Mouse (Mus musculus) CD8-positive naive resting alpha-beta T cell, adult 2 months (primary cell): Measurements from ENCODE around the gene Gm43191.
"Not testable (repeated sequence)": the region's sequence is repeated elsewhere in the genome, so short reads cannot be mapped to it uniquely, and the experiment has no call there.

Source experiments
- DNase-seq, 2 experiments: peaks; one replicate each; pipeline ENCODE4 v3.0.0; 2022; ENCODE audit warnings: low read depth in 2 of 2, low spot score in 2 of 2

Gm43191 gene

DNA sequence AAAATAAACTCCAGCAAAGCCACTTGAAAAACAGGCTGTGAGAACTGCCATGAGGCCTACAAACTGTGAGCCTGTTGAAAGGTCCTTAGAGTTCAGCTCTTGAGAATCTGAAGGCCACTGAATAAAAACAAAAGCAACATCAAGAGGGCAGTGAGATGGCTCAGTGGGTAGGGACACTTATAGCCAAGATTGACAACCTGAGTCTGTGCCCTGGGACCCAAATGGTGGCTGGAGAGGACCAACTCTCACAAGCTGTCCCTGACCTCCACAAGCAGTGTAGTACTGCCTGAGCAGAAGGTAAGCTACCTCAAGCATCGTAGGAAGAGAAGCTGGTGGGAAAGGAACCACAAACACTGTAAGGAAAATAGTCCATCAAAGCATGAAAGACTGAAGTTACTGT lies at the start of gene Gm43191:
Gene Gm43191, minus strand, starts transcription at position 101 of the 400 bp plus-strand sequence.
- DNase-seq: no peak

- DNase-seq: no peak
Observed at GRCm38 (mm10) chr3:116729483-116730174, 48.6 kb upstream of the Gm43191 start.

DNA sequence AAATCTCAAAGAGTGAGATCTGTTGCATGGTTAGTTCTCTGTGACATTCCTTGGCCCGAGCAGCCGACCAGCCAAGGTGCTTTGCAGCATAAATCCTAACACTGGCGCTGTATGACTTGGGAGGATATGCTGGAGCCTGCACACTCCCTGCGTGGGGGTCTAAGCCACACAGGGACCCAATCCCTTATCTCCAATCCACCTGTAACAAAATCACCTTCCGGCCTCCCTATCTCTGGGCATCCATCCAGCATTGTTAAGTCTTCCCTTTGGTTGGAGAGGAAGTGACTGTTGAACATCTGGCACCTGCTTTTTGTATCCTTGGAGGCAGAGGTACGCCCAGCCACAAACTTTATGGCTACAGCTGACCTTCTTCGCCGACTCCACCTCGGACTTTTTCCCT lies 45.7 kb upstream of the Gm43191 start:
- no peak for DNase-seq

DNA sequence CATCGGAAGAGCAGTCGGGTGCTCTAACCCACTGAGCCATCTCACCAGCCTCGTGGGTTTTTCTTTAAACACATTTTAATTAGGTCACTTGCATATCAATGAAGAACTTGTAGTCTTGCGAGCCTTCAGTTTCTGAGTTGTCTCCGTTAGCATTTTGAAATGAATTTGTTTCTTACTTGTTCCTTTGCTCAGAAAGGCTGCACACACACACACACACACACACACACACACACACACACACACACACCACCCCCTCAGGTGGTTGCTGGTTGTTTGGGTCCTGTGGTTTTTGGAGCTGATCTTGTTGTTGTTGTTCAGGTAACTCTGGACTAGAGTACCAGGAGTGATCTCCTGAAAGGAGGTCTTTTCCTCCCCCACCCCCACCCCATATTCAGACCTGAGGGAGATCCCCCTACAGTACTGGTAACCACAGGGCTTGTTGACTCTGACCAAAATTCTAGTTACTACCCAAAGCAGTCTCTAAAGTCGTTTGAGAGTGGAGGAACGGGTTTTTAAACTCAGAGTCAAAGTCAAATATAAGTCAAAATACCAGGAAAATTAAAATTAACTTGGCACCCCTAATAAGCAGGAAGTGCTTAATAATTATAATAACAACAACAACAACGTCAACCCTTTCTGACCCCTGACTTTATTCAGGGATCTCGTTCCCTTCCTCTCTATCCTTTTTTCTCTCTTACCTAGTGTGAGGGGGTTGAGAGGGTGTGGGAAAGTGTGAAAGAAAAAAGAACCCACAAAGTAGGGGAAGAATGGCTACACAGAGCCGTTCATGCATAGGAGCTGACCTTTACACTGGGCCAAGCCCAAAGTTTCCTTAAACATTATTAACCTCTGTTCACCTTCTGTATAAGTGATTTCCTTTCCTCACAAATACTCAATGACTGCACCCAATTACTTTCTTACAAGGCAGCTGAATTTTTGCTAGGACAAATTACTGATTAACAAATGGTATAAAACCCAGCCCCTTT lies 42.7 kb upstream of the Gm43191 start:
- no peak for DNase-seq

GRCm38 (mm10) chr3:116722980-116723379 lies 41.9 kb upstream of the Gm43191 start:
- DNase-seq: no peak

- no peak for DNase-seq
Observed at GRCm38 (mm10) chr3:116718951-116719350, 37.9 kb upstream of the Gm43191 start.

DNA sequence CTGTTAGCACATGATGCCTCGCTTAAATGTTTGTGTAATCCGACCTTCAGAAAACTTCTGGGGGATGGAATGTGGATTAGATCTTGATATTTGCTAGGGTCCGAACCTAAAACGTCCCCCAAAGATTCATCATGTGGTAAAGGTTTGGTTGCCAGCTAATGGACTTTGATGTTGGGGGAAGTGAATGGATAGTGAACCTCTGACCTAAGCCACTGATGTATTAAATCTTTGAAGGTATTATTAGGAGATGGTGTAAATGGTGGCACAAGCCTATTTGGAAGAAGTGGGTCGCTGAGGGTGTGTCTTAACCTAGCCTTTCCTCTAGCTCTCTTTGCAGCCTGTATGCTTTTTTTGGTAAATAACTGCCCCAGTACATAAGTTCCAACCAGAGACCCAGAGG lies 32.0 kb upstream of the Gm43191 start:
- no peak for DNase-seq

DNA sequence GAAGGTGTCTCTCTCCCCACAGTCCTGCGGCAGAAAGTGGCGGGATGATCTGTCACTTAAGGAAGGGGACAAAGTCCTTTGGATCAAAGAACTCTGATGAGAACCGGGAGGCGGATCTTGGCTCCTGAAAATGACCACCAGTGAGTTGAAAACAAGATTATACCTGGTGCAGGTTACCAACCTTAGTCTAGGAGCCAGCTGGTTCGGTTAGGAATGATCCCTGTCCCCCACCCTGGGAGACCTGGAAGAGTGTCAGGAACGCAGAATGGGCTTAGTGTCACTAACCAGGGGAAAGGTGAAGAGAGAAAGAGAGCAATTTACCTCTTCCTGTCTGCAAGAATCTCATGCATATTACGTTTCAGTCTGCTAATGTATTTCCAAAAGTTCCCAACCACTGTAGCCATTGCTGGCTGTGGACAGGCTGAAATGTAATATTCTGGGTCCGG lies 31.4 kb upstream of the Gm43191 start, which contains the start of gene Slc35a3:
Gene Slc35a3, minus strand, starts transcription at position 396 of the 446 bp plus-strand sequence.
- no peak for DNase-seq

- peak; percentile 50 to 53 for DNase-seq
Observed at GRCm38 (mm10) chr3:116711624-116712435, 30.8 kb upstream of the Gm43191 start.

DNA sequence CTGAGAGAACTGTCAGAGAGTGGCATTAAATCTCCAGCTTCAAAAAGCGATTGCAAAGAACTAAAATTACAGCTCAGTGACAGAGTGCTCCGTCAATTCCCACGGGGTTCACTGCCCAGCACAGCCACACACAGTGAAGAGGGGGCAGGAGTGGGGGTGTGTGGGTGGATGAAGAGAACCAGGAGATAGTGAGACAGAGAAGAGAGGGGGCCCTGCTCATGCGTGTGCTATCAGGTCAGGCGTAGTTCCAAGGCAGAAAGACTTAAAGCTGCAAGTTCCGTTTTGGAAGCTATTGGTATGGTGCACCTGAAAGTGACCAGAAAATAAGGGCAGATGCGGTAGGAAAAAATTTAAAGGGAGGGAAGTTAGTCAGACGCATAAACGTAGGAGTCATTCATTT lies 29.9 kb upstream of the Gm43191 start:
- no peak for DNase-seq

- no peak for DNase-seq
Observed at GRCm38 (mm10) chr3:116705637-116706204, 24.7 kb upstream of the Gm43191 start.

GRCm38 (mm10) chr3:116703835-116704234 lies 22.8 kb upstream of the Gm43191 start:
- DNase-seq: no peak

- DNase-seq: no peak
Observed at GRCm38 (mm10) chr3:116702647-116703272, 21.7 kb upstream of the Gm43191 start.

DNA sequence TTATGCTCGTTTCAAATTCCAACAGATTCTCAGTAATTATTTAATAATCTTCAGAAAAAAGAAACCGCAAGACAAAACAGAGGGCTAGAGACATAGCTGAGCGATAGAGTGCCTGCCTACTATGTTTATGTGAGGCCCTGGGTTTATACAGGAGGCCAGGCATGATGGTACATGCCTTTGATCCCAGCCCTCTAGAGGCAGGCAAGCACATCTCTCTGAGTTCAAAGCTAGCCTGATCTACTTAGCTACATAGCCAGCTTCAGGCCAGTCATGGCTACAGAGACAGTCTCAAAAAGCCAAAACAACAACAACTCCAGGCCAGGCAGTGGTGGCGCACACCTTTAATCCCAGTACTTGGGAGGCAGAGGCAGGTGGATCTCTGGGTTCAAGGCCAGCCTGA lies 20.5 kb upstream of the Gm43191 start:
- DNase-seq: no peak

DNA sequence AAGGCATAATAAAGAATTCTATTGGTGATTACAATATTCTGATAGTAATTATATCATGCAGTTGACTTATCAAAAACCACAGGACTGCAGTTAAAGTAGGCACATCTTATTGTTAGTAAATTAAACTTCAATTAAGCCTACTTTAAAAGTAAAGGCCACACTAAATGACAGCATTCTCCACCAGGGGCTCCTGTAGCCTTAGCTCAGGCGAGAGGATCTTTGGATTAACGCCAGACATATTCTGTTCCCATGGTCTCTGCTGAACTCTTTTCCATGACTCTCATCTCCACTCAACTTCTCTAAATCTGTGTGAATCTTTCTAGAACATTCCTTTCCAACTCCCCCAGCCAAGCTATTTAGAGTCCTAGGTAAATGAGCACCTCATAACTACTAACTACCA lies 17.7 kb upstream of the Gm43191 start:
- DNase-seq: no peak

DNA sequence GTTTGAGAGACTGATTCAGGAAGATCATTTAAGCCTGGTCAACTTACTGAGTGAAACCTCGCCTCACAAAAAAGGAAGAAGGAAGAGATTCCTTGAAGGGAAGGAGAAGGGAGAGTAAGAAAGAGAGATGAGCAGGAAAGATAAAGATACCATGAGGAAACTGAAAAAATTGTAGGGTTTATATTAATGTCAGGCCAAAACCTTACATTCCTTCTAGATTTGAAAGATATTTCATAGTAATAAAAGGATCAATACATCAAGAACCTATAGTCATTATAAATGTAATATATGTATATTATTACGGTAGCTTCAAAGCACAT lies 14.6 kb upstream of the Gm43191 start:
- DNase-seq: no peak

DNA sequence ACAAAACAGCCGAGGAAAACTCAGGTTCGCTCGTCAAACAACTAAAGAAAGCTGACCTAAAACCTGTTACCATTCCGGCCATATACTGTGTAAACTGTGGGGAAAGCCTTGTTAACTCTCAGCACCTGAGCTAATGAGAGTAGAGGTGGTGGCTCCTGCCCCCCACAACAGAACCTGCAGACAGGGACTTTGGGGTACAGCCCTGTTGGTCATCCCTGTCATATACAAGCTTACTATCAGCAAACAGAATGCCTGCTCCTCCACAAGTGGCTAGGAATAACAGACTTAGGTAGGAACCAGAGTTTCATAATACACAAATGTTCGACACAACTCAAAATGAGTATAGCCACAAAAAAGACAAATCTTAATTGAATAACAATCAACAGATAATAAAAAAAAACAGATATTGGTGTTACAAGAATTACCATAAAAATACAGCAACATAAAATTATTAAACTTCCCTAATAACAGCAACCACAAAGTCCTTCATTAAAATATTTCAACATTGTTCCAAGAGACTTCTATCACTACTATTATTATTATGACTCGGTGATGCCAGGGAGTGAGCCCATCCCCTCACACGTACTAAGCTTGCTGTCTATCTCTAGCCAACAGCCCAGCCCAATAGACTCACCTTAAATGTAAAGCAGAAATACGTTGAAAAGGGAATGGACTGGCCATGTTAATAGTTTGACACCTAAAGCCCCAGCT lies 14.1 kb upstream of the Gm43191 start:
- no peak for DNase-seq

- no peak for DNase-seq
Observed at GRCm38 (mm10) chr3:116694312-116694711, 13.3 kb upstream of the Gm43191 start.

DNA sequence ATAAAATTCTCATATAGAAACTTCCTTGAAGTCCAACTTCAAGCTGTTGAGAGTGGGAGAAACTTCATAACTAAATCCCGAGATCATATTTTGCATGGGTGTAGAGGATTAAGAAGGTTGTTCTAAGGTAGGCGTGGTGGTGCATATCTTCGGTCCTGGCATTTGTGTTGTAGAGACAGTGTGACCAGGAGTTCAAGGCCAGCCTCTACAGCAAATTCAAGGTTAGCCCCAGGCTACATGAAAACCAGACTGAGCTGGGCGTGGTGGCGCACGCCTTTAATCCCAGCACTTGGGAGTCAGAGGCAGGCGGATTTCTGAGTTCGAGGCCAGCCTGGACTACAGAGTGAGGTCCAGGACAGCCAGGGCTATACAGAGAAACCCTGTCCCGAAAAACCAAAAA lies 16.8 kb downstream of the Gm43191 start:
- not testable (repeated sequence) for DNase-seq

DNA sequence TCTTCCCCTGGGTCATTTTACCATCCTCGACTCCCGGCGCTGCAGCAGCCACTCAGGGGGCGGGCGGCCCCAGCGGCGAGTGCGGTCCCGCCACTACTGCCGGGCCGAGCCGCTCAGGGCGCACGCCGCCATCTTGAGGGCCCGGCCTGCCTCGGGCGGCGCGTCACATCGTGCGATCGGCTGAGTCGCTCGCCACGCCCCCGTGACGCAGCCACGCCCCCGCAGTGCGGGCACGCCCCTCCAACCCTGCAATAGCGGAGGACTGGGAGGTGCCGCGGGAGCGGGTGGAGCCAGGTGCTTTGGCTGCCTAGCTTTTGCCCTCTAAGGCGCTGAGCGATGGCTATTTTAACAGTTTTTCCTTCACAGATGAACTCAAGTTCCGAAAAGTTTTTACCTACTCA lies 18.6 kb downstream of the Gm43191 start, which contains the start of gene Mfsd14a:
Gene Mfsd14a, minus strand, starts transcription at position 215 of the 401 bp plus-strand sequence.
- DNase-seq: peak; percentile 99 to 100
